Mouse (Mus musculus): ENCODE measurements around the gene Rreb1.

Rreb1 gene

DNA sequence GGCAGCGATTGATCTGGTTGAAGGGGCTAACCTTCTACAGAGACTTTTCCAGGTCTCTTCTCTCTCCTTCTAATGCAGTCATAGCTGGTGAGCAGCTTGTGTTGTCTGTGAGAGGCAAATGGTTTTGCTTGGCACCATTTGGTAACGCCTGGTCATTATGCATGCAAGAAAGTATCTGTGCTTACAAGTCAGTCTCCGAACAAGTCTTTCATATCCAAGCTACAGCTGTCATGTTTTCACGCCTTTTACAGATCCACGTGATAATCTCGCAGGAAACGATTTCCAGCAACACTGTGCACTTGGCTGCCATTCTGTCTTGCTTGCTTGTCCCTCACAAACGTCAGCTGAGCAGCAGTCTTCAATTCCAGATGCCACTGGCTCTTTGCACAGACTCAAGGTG, 191.8 kb downstream of the Rreb1 start:
- DNase-seq (ENCODE audit: low read depth, low spot score), result no peak

DNA sequence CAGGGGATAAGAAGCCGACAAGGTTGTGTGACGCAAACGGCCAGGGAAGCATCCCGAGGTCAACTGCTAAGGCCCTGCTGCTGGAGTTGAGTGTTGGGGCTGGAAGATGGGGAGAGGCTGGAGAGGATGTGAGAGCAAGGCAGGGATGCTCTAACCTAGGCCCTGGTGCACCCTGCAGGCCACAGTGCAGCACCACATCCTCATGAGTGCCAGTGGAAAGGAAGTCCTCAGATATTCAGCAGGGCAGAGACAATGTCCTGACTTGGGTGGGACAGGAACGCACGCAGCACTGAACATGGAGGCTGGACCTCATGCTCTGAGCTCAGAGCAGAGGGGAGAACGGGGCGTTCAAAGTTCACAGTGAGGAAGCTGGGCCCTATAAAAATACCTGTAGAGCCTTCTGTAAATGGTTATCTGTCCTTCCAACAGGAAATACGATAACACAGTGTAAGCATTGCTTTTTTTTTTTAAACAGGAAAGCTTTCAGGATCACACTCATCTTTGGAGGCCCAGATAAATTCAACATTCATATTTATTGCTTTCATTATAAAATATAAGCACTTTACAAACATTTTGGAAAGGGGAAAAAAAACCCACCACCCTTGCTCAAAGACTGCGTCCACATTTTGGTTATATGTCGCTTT, 192.8 kb downstream of the Rreb1 start:
- no peak for DNase-seq (ENCODE audit: low read depth, low spot score)

DNA sequence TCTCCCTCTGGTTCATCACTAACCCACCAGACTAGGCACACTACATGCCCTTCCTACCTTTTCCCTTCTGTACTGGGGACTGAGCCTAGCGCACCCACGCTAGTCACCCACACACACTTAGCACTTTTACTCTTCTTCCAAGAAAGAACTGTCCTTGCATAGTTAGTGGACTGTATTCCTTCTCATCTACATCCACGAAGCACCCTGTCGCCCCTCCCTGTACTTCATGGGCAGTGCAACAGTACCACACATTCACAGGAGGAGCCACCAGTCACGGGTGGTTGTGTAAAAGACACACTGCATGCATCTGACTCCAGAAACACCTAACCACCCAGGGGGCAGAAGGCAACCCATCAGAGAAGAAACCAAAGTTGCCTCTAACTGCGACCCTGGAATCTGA, 195.8 kb downstream of the Rreb1 start:
- DNase-seq (ENCODE audit: low read depth, low spot score), result no peak

DNA sequence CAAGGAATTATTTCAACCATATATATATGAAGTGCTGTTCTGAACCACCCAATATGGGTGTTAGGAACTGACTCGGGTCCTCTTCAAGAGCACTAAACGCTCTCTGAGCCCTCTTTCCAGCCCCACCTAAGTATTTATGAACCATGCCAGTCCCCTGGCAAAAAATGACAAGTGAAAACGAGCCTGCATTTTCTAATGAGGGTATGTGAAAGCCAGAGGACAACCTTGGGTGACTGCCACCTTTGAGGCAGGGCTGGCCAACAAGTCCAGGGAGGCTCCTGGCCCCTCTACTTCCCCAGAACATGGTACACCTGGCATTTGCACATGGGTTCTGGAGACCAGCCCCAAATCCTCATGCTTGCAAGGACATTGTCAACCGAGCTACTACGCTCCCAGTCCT, 196.5 kb downstream of the Rreb1 start:
- DNase-seq (ENCODE audit: low read depth, low spot score), result no peak

DNA sequence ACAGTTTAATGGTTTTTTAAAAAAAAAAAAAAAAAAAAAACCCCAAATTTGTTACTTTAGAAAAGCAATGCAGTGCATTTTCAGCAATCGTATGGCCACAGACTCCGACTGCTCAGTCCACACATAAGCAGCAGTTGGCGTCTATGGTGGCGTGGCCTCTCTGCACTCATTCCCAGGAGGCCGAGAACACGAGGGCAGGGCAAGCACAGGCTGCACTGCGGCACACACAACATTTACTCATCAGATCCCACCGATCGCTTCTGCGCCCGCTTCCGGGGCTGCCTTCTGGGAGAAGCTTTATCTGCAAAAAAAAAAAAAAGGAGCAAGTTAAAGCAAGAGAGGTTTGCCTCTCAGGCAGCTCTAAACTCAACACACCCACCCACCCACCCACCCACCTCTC, 201.3 kb downstream of the Rreb1 start:
- DNase-seq (ENCODE audit: low read depth, low spot score), result no peak

DNA sequence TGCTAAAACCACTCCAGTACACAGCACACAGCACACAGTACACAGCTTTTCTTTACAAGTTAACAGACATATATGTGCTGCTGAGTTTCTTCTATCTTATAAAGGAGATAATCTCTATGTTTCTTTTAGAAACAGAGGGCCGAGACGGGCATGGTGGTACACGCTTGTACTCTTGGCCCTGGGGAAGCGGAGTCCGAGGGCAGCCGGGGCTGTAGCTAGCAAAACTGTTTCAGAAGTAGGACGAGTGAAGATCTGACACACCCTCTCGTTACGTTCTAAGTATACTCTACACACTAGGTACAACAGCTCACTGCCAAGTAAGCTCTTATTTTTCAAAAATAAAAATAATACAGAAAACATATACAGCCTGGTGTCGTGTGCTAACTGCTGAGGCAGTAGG, 202.1 kb downstream of the Rreb1 start:
- no peak for DNase-seq (ENCODE audit: low read depth, low spot score)

DNA sequence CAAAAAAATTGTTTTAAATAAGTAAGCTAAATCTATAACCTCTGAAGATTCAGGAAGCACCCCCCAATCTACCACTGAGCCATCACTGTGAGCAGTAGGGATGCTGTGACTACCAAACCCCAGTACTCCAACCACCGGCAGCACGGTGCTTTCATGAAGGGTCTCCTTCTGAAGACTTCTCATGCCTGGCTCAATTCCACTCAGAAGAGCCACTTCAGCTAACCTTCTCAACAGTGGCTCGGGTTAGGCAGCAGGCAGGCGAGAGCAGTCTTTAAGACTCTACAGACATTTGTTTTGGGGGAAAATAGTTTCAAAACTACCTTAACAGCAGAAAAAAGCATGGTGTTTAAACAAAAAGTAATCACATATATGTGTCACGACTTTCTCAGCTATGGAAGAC, 202.9 kb downstream of the Rreb1 start:
- no peak for DNase-seq (ENCODE audit: low read depth, low spot score)

DNA sequence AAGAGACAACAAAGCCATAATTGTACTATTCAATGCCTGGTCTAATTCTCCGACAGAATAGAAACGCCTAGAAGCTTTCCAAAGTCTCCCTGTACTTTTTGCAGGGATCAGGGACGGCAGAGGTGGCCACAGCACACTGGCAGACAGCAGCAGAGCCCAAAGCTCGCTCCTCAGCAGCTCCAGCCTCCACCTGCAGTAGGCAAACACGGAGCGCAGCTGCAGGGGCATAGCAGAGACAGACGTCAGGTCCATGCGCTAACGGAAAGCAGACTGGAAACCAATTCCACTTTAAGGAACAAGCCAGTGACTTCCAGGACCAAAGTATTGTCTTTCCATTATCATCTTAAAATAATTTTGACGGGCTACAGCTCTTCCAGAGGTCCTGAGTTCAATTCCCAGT, 208.0 kb downstream of the Rreb1 start:
- no peak for DNase-seq (ENCODE audit: low read depth, low spot score)

DNA sequence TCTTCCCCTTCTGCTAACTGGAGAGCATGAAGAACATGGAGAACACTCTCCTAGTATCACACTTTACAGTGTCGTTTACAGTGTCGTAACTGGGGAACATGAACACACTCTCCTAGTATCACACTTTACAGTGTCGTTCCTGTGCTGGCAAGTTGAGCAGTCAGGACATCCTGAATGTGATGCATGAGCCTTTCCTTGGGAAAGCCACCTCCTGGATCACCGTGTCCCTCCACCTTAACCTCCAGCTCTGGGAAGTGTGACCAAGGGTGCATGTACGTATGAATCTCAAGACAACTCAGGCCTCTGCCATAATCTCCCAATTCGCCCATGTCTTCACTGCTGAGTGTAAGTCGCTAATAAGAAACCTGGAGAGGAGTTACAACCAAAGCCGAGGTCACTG, 211.5 kb downstream of the Rreb1 start:
- DNase-seq (ENCODE audit: low read depth, low spot score), result no peak

DNA sequence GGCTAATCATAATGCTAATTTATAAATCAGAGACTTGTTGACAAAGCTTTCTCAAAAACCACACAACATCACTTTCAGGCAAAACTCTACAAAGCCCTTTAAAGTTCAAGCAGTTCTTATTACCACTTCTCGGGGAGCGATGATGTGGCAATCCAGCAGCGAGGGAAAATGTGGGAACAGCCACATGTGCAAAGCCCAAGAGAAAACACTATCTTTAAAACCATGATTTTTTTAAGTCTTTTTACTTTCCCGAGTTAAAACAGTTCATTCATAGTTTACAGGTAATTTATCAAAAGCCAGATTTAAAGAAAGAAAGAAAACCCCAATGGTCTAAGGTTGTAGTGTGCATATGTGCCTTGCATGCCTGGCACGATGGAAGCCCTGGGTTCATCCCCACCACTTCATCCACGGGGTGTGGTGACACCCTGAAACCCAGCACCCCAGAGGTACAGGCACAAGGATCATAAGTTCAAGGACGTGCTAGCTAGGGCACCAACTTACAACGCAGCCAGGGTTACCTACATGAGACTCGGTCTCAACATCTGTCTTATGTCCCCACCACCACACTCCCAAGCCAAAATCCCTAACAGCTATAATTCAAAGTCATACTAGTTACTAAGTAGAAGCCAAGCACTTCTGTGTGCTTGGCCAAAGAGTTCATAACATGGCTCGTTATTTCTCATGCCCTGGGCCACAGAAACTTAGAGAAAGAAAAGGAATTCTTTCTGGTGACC, 214.6 kb downstream of the Rreb1 start:
- DNase-seq (ENCODE audit: low read depth, low spot score), result peak; percentile 12

DNA sequence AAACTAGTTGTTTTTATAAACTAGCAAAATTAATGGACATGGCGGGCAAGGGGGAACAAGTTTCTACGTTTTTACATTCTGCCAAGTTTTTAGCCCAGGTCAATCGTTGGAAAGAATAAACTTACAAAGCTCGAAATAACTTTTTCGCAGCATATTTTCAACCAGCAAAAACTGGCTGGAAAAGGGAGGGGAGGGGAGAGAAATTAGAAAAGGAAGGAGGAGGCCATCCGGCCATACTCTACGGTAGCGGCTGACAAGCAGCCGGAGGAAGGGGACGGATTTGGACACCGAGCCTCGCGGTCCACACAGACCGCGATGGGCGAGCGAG, 215.1 kb downstream of the Rreb1 start:
- DNase-seq (ENCODE audit: low read depth, low spot score), result no peak

DNA sequence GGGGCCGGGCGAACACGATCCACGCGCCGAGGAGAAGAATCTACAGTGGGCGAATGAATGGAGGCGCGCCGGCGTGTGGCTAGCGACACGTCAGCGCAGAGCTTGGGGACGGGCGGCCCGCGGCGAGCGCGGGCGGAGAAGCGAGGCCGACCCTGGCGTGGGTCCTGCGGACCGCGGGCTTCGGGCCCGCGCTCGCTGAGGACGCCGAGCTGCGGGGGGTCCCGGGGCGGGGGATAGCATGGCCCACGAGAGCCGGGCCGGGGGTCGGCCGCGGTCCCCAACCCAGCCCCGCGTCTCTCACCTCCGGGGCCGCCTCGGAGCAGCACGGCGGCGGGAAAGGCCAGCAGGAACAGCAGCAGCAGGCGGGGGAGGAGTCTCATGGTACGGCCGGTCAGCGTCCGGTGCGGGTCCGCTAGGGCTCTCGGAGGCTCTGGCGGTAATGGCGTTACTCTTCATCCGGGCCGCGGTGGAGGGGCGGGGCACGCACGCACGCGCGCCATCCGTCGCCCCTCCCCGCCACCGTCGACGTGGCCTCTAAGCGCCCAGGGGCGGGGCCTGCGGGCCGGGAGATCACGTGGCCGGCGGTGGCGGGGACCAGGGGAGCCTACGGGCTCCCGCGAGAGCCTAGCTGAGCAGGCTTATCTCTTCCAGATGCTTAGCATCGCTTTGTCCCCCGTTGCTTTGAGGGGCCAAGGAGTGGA, 215.7 kb downstream of the Rreb1 start, which contains the start of gene Ssr1:
Ssr1 (minus strand) TSS at position 514 of the 701 bp plus-strand sequence.
- peak; percentile 97 for DNase-seq (ENCODE audit: low read depth, low spot score)

DNA sequence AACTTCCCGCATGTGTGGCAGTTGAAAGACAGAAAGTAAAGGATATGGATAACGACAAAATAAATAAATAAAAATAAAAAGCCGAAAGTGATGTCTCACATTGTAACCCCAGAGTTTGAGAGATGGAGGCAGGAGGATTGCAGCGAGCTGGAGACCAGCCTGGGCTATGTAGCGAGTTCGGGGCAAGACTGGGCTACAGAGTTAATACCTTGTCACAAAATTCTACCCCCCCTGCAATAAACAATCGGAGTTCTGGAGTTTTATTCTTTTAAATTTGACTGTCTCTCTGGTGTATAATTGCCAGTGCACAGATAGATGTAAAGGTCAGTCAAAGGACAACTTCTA, 216.2 kb downstream of the Rreb1 start:
- DNase-seq (ENCODE audit: low read depth, low spot score), result no peak

DNA sequence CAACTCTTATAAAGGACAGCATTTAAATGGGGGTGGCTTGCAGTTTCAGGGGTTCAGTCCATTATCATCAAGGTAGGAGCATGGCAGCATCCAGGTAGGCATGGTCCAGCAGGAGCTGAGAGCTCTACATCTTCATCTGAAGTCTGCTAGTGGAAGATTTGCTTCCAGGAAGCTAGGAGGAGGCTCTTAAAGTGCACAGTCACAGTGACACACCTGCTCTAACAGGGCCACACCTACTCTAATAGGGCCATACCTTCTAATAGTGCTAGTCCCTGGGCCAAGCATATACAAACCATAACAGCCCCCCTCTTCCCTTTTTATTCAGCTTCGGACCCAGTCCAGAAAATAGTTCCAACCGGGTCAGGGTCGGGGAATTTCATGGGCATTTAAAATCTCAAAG, 221.5 kb downstream of the Rreb1 start:
- no peak for DNase-seq (ENCODE audit: low read depth, low spot score)
